In the genomic region with DNA sequence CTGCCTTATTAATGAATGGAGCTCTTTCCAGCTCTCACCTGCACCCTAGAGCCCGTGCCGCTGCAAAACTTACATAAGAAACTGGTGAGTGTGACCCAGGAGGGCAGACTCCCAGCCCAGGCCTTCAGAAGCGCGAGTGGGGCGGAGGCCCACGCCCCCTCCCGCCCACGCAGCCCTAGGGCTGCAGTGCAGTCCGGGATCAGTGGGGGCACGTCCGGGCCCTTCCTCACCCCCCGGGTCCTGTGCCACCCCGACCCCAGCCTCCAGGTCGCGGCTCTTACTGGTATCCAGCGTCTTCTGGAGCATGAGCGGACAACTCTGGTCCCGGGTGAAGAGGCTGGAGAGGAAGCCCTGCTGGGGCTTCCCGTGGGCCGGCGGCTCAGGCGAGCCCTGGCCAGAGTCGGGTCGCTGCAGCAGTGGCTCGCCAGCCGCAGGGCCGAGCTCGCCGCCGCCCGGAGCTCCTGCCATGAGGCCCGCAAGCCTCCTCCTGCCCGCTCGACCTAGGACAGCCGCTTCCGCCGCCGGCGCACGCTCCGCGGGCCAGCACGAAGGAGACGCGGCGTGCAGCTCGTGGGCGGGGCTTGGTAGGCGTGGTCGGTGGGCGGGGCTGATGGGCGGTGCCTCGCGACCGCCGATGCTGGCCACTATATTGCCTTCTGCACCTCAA, we compare ENCODE assay signal across 8 mouse cellular contexts. TPM values are rescaled to one million over a fixed set of nuclear protein-coding genes. Genes with fewer than 3 reads are reported as not detected.
DNase-seq lines count a peak whose midpoint lies in the region; ATAC-seq and TF ChIP-seq lines count a peak whose summit lies in the region.

Gene Atp23, minus strand, starts transcription at position 535 of the 667 bp plus-strand sequence.

- peak within 1 kb of the TSS; percentile 69 for H3K9ac ChIP-seq in embryonic facial prominence, embryonic 15.5 days
- H3K9ac ChIP-seq in limb, embryonic 13.5 days = peak within 1 kb of the TSS; percentile 83
- peak within 1 kb of the TSS; percentile 75 for H3K9ac ChIP-seq in midbrain, embryonic 15.5 days

- H3K4me3 ChIP-seq in bone marrow, adult 2 months (replicated peaks; ENCODE audit: control insufficient read depth, low read depth, low read length) = peak within 1 kb of the TSS; percentile 58
- H3K4me3 ChIP-seq in embryonic facial prominence, embryonic 15.5 days (replicated peaks) = peak within 1 kb of the TSS; percentile 78
- peak within 1 kb of the TSS; percentile 79 for H3K4me3 ChIP-seq in limb, embryonic 13.5 days
- peak within 1 kb of the TSS; percentile 85 for H3K4me3 ChIP-seq in midbrain, embryonic 15.5 days

- DNase-seq in A20 (ENCODE audit: low read depth, low spot score) = peak; percentile 93
- peak; percentile 85 to 90 for DNase-seq in heart, adult 9 months (ENCODE audit: low spot score in 2 of 2)
- DNase-seq in kidney, adult 9 months = peak; percentile 92
- peak; percentile 91 to 98 for DNase-seq in spleen, adult 18-20 months

- no peaks in the 10 kb centered on the region for H3K27me3 ChIP-seq in embryonic facial prominence, embryonic 15.5 days
- H3K27me3 ChIP-seq in limb, embryonic 13.5 days = no peaks in the 10 kb centered on the region
- H3K27me3 ChIP-seq in midbrain, embryonic 15.5 days (replicated peaks) = no peaks in the 10 kb centered on the region

- H3K4me2 ChIP-seq in embryonic facial prominence, embryonic 15.5 days (replicated peaks) = peak within 1 kb of the TSS; percentile 97
- peak within 1 kb of the TSS; percentile 96 for H3K4me2 ChIP-seq in limb, embryonic 13.5 days (replicated peaks)
- peak within 1 kb of the TSS; percentile 99 for H3K4me2 ChIP-seq in midbrain, embryonic 15.5 days

- H3K36me3 ChIP-seq in embryonic facial prominence, embryonic 15.5 days = peaks cover 20% of the 10 kb centered on the region; the same call in 1 of the 2 replicates
- H3K36me3 ChIP-seq in limb, embryonic 13.5 days = peaks cover 22% of the 10 kb centered on the region
- H3K36me3 ChIP-seq in midbrain, embryonic 15.5 days (replicated peaks) = 0 out of 2 replicates have a peak, but pooled peaks cover under 1% of the 10 kb centered on the region

- no peak for TF ChIP-seq CTCF in bone marrow, adult 2 months (IDR thresholded peaks at IDR 0.05; ENCODE audit: control insufficient read depth, insufficient read depth, low read length)

- under 1% methylated on average over 56 of the region's 56 CpGs for WGBS in bone marrow, adult 2 months
- WGBS in embryonic facial prominence, embryonic 15.5 days = under 1% methylated on average over 56 of the region's 56 CpGs
- WGBS in limb, embryonic 13.5 days = under 1% methylated on average over 41 of the region's 56 CpGs
- WGBS in midbrain, embryonic 15.5 days = 0% methylated on average over 56 of the region's 56 CpGs

- no peaks in the 10 kb centered on the region for H3K9me3 ChIP-seq in embryonic facial prominence, embryonic 15.5 days (replicated peaks)
- no peaks in the 10 kb centered on the region for H3K9me3 ChIP-seq in limb, embryonic 13.5 days
- no peaks in the 10 kb centered on the region for H3K9me3 ChIP-seq in midbrain, embryonic 15.5 days

- H3K4me1 ChIP-seq in bone marrow, adult 2 months (ENCODE audit: control insufficient read depth, insufficient read depth, low read length) = no peaks in the 10 kb centered on the region; the same call in 1 of the 2 replicates
- peaks cover 6% of the 10 kb centered on the region; the same call in 1 of the 2 replicates for H3K4me1 ChIP-seq in embryonic facial prominence, embryonic 15.5 days
- H3K4me1 ChIP-seq in limb, embryonic 13.5 days = peaks cover 15% of the 10 kb centered on the region
- peaks cover 14% of the 10 kb centered on the region for H3K4me1 ChIP-seq in midbrain, embryonic 15.5 days

- ATAC-seq in embryonic facial prominence, embryonic 15.5 days (ENCODE audit: insufficient number of reproducible peaks, low FRiP score, low TSS enrichment, low read depth) = peak; percentile 83
- ATAC-seq in limb, embryonic 13.5 days (ENCODE audit: low FRiP score, low read depth) = peak; percentile 83
- peak; percentile 82 for ATAC-seq in midbrain, embryonic 15.5 days (replicated peaks)

- H3K27ac ChIP-seq in bone marrow, adult 2 months (ENCODE audit: control insufficient read depth, insufficient read depth, low read depth, low read length, poor library complexity) = peak within 1 kb of the TSS; percentile 15; the same call in 1 of the 2 replicates
- H3K27ac ChIP-seq in embryonic facial prominence, embryonic 15.5 days (replicated peaks) = 0 out of 2 replicates have a peak within 1 kb of the TSS, but pooled peaks have one; percentile 51
- no peak within 1 kb of the TSS for H3K27ac ChIP-seq in limb, embryonic 13.5 days
- H3K27ac ChIP-seq in midbrain, embryonic 15.5 days = peak within 1 kb of the TSS; percentile 68

- peak; percentile 35; the same call in 1 of the 2 replicates for TF ChIP-seq POLR2A in bone marrow, adult 2 months (IDR thresholded peaks at IDR 0.05; ENCODE audit: borderline replicate concordance, control insufficient read depth, low read depth, low read length)

RNA-seq across cellular contexts. Expression of gene Atp23, which starts in this region (rescaled TPM):
- 0.83 and 3.3 TPM in 2 replicates for polyA plus RNA-seq in bone marrow, adult 2 months (2011; ENCODE audit: insufficient read depth, insufficient read length, low replicate concordance, missing spikeins)
- 16.0 and 16.5 TPM in 2 replicates for polyA plus RNA-seq in embryonic facial prominence, embryonic 15.5 days (2015; fragmentation: Nextera tagmentation; extraction: Ambion mirVana)
- 18.9 and 20.5 TPM in 2 replicates for polyA plus RNA-seq in limb, embryonic 13.5 days (2015; fragmentation: Nextera tagmentation; extraction: Ambion mirVana)
- 12.2 and 13.3 TPM in 2 replicates for polyA plus RNA-seq in midbrain, embryonic 15.5 days (2015; fragmentation: Nextera tagmentation; extraction: Ambion mirVana)
